Mouse (Mus musculus) CH12.LX (cell line): ENCODE measurements at regions not wholly inside any gene's neighbourhood (a gene's known extent, or its start where the extent isn't known, plus 50 kb on each side); places are given as distances from the start of the nearest gene placed in this dataset.

Experiments
- DNase-seq: peaks from one replicate; pipeline ENCODE4 v3.0.0-alpha.2; 2013; ENCODE audit errors: extremely low read depth
- H3K27ac ChIP-seq: 2 replicates; pipeline ENCODE4 v1.5.1; 2012; ENCODE audit warnings: low read depth, mild to moderate bottlenecking, control low read depth, moderate library complexity; ENCODE audit not compliant: insufficient read depth
- H3K27me3 ChIP-seq: replicated peaks from 2 replicates; pipeline ENCODE3; 2012; ENCODE audit warnings: inconsistent platforms
- H3K36me3 ChIP-seq, 2 experiments: replicated peaks in 1 of 2; 2 replicates each; pipeline versions ENCODE3 to v1.6.1; 2012; ENCODE audit warnings: inconsistent platforms in 1 of 2, low read length in 1 of 2, mild to moderate bottlenecking in 1 of 2, mixed read lengths in 1 of 2, moderate library complexity in 1 of 2; ENCODE audit not compliant: control insufficient read depth in 1 of 2, insufficient read depth in 1 of 2
- H3K4me1 ChIP-seq, 2 experiments: 2 replicates each; pipeline ENCODE4 v1.6.1; 2012; ENCODE audit warnings: inconsistent platforms in 1 of 2, moderate library complexity in 1 of 2; ENCODE audit not compliant: insufficient read depth in 2 of 2, control insufficient read depth in 1 of 2
- H3K4me2 ChIP-seq: 2 replicates; pipeline ENCODE4 v1.6.1; 2012; ENCODE audit warnings: low read depth, mild to moderate bottlenecking, control low read depth; ENCODE audit not compliant: poor library complexity, insufficient read depth, severe bottlenecking
- H3K4me3 ChIP-seq, 3 experiments: fragments of 150-350 bp in 1 of 3; sonication (generic) in 1 of 3; replicated peaks in 1 of 3; 2 replicates each; pipeline versions ENCODE3 to v1.5.1; 2011 to 2012; ENCODE audit warnings: low read depth in 2 of 3, low read length in 2 of 3, mild to moderate bottlenecking in 2 of 3, moderate library complexity in 2 of 3, control low read depth in 1 of 3, improper control_type of control experiment in 1 of 3, inconsistent platforms in 1 of 3, mixed read lengths in 1 of 3; ENCODE audit not compliant: poor library complexity in 1 of 3
- H3K79me2 ChIP-seq: replicated peaks from 2 replicates; pipeline ENCODE4 v1.6.1; 2012; ENCODE audit warnings: mild to moderate bottlenecking, moderate library complexity; ENCODE audit not compliant: control insufficient read depth, poor library complexity, insufficient read depth, severe bottlenecking; ENCODE audit errors: extremely low read depth
- H3K9ac ChIP-seq: 2 replicates; pipeline ENCODE4 v1.6.1; 2012; ENCODE audit warnings: low read depth, mild to moderate bottlenecking, control low read depth, moderate library complexity; ENCODE audit not compliant: insufficient read depth
- H3K9me3 ChIP-seq: replicated peaks from 2 replicates; pipeline ENCODE3; 2012; ENCODE audit warnings: low read length, inconsistent platforms, mixed read lengths
- CHD1 ChIP-seq: IDR thresholded peaks from 2 replicates; pipeline ENCODE4 v1.6.1; 2012; ENCODE audit warnings: low read depth, low read length, improper control_type of control experiment, inconsistent platforms
- CHD2 ChIP-seq: IDR thresholded peaks from 2 replicates; pipeline ENCODE4 v1.6.1; 2011; ENCODE audit warnings: low read length, improper control_type of control experiment
- CTCF ChIP-seq, 2 experiments: IDR thresholded peaks in 1 of 2; conservative IDR thresholded peaks in 1 of 2; 2 replicates each; pipeline ENCODE4 v1.5.1; 2011 to 2012; ENCODE audit warnings: low read depth in 2 of 2, low read length in 2 of 2, improper control_type of control experiment in 1 of 2, inconsistent platforms in 1 of 2, mild to moderate bottlenecking in 1 of 2, moderate library complexity in 1 of 2
- EP300 ChIP-seq: IDR thresholded peaks from 2 replicates; pipeline ENCODE4 v1.6.1; 2011; ENCODE audit warnings: low read length, improper control_type of control experiment
- HCFC1 ChIP-seq: IDR thresholded peaks from 2 replicates; pipeline ENCODE4 v1.6.1; 2012; ENCODE audit warnings: low read depth, mild to moderate bottlenecking, inconsistent platforms, low read length, improper control_type of control experiment
- IRF4 ChIP-seq: IDR thresholded peaks from 2 replicates; pipeline ENCODE4 v1.6.1; 2014; ENCODE audit warnings: low read depth, mild to moderate bottlenecking, inconsistent platforms, low read length, improper control_type of control experiment
- JUN ChIP-seq: IDR thresholded peaks from 2 replicates; pipeline ENCODE4 v1.6.1; 2011; ENCODE audit warnings: low read depth, mild to moderate bottlenecking, low read length, improper control_type of control experiment, moderate library complexity; ENCODE audit not compliant: insufficient read depth
- KAT2A ChIP-seq: IDR thresholded peaks from 2 replicates; pipeline ENCODE4 v1.6.1; 2012; ENCODE audit warnings: low read length, improper control_type of control experiment, inconsistent platforms; ENCODE audit not compliant: insufficient replicate concordance
- MAX ChIP-seq: IDR thresholded peaks from 2 replicates; pipeline ENCODE4 v1.6.1; 2011; ENCODE audit warnings: low read length, improper control_type of control experiment
- MEF2A ChIP-seq: IDR thresholded peaks from 2 replicates; pipeline ENCODE4 v1.6.1; 2014; ENCODE audit warnings: low read depth, mild to moderate bottlenecking, inconsistent platforms, low read length, improper control_type of control experiment, borderline replicate concordance
- MXI1 ChIP-seq: IDR thresholded peaks from 2 replicates; pipeline ENCODE4 v1.6.1; 2011; ENCODE audit warnings: mild to moderate bottlenecking, low read depth, low read length, improper control_type of control experiment
- MYC ChIP-seq: IDR thresholded peaks from 2 replicates; pipeline ENCODE4 v1.6.1; 2011; ENCODE audit warnings: low read depth, mild to moderate bottlenecking, improper control_type of control experiment, low read length
- PAX5 ChIP-seq: IDR thresholded peaks from 2 replicates; pipeline ENCODE4 v1.6.1; 2012; ENCODE audit warnings: low read length, inconsistent platforms, mixed read lengths
- POLR2AphosphoS2 ChIP-seq: IDR thresholded peaks from 2 replicates; pipeline ENCODE4 v1.6.1; 2011; ENCODE audit warnings: low read depth, low read length, improper control_type of control experiment
- RAD21 ChIP-seq: IDR thresholded peaks from 2 replicates; pipeline ENCODE4 v1.6.1; 2011; ENCODE audit warnings: low read depth, mild to moderate bottlenecking, low read length, improper control_type of control experiment, moderate library complexity
- RCOR1 ChIP-seq: conservative IDR thresholded peaks from 2 replicates; pipeline ENCODE4 v1.6.1; 2012; ENCODE audit warnings: low read depth, mild to moderate bottlenecking, inconsistent platforms, low read length, improper control_type of control experiment
- SIN3A ChIP-seq: IDR thresholded peaks from 2 replicates; pipeline ENCODE4 v1.6.1; 2012; ENCODE audit warnings: low read length, improper control_type of control experiment, inconsistent platforms
- TBP ChIP-seq: conservative IDR thresholded peaks from 2 replicates; pipeline ENCODE4 v1.6.1; 2011; ENCODE audit warnings: low read depth, low read length, improper control_type of control experiment
- USF2 ChIP-seq: conservative IDR thresholded peaks from 2 replicates; pipeline ENCODE4 v1.6.1; 2011; ENCODE audit warnings: low read depth, low read length, improper control_type of control experiment
- ZKSCAN1 ChIP-seq: IDR thresholded peaks from 2 replicates; pipeline ENCODE4 v1.6.1; 2012; ENCODE audit warnings: low read depth, inconsistent platforms, low read length, improper control_type of control experiment, borderline replicate concordance
- ZNF384 ChIP-seq: IDR thresholded peaks from 2 replicates; pipeline ENCODE4 v1.6.1; 2012; ENCODE audit warnings: low read depth, low read length, improper control_type of control experiment, inconsistent platforms
- dilution Hi-C: fragments of 300-500 bp; cut with MboI; formaldehyde crosslinking; loops from 2 replicates; pipeline ENCODE4 v1.14.3; 2020; ENCODE audit warnings: low sequenced_read_pairs; ENCODE audit not compliant: extremely low pct_unique_long_range_greater_than_20kb, extremely low pct_ligation_motif_present
- in situ Hi-C: fragments of 300-500 bp; cut with MboI; formaldehyde crosslinking; loops from 3 replicates; pipeline ENCODE4 v1.14.3; 2019; ENCODE audit warnings: low sequenced_read_pairs, low pct_ligation_motif_present, low pct_unique_long_range_greater_than_20kb, mixed read lengths

GRCm38 (mm10) chr2:115449783-115450483 lies 131.6 kb upstream of the BC052040 start:
- dilution Hi-C loops: no loop called here
- no peak for DNase-seq

DNA sequence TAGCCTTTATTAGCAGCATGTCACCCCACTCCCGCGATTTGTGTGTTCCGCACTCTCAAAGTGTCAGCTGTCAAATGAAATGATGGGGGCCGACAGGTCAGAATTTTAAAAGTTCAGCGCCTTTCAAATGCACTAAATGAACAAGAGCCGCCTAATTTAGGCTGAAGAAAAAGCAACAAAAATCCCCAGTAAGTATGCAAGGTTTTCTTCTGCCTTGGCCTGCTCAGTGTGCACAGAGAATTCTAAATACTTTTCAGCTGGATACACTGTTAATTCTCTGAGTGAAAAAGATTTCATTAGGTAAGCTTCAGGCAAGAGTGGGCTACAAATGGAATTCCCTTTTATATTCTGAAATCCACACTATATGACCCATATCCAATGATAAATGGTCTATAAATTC lies 125.9 kb upstream of the BC052040 start:
- dilution Hi-C loops: no loop called here
- H3K4me2 ChIP-seq: no peak overlapping the region
- in situ Hi-C loops: no loop called here
- no peak overlapping the region for H3K4me3 ChIP-seq
- no peak overlapping the region for H3K9ac ChIP-seq
- H3K9me3 ChIP-seq: no peaks in the 10 kb centered on the region
- no peaks in the 10 kb centered on the region for H3K4me1 ChIP-seq
- no peak for DNase-seq
- H3K36me3 ChIP-seq: no peaks in the 10 kb centered on the region
- no peaks in the 10 kb centered on the region for H3K79me2 ChIP-seq
- H3K27ac ChIP-seq: no peak overlapping the region
- TF ChIP-seq JUN (no peak), PAX5 (no peak)
- no peaks in the 10 kb centered on the region for H3K27me3 ChIP-seq

More at GRCm38 (mm10) chr2:115449783-115450483, 131.6 kb upstream of the BC052040 start:
- TF ChIP-seq TBP (no peak), EP300 (no peak), KAT2A (no peak), CHD1 (no peak), ZNF384 (no peak), MXI1 (no peak), MAX (no peak), MYC (no peak), CTCF (conservative IDR thresholded peaks at IDR 0.05 in 1 of 2, IDR thresholded peaks at IDR 0.05 in 1 of 2; ENCODE audit: low read depth in 2 of 2, low read length in 2 of 2) (no peak), HCFC1 (no peak), RAD21 (no peak), MEF2A (no peak), IRF4 (no peak), SIN3A (no peak), USF2 (no peak), CHD2 (no peak), ZKSCAN1 (no peak), POLR2AphosphoS2 (no peak), RCOR1 (no peak)
- TF ChIP-seq, all 38 proteins: peak for 0
- Histone ChIP-seq H3K27ac (no peak overlapping the region), H3K36me3 (no peaks in the 10 kb centered on the region), H3K4me2 (no peak overlapping the region), H3K9me3 (no peaks in the 10 kb centered on the region), H3K4me3 (no peak overlapping the region), H3K79me2 (no peaks in the 10 kb centered on the region), H3K9ac (no peak overlapping the region), H3K27me3 (no peaks in the 10 kb centered on the region), H3K4me1 (no peaks in the 10 kb centered on the region)
- in situ Hi-C loops: no loop called here
